Mouse (Mus musculus) mammary gland, adult 2 months (tissue): Measurements from ENCODE around the gene Suox. TPM values are rescaled to one million over a fixed set of nuclear protein-coding genes. Genes with fewer than 3 reads are reported as not detected.

Experiments
- polyA plus RNA-seq: library from polyadenylated mRNA; depleted of rRNA; stranded (reverse); fragments of >200 nt; gene quantifications from 2 replicates; pipeline ENCODE4 v1.2.3, GENCODE M21; 2012; ENCODE audit warnings: low replicate concordance; rRNA removed

The Suox gene
- polyA plus RNA-seq: 15.0 and 36.9 TPM in 2 replicates

GRCm38 (mm10) chr10:128673763-128674468 is at the start of gene Suox:
Gene Suox, minus strand, starts transcription at chr10:128674073.

GRCm38 (mm10) chr10:128704491-128705316 is 30.8 kb upstream of the Suox start, which contains the start of gene Cdk2:
Gene Cdk2, minus strand, starts transcription at chr10:128705031.

GRCm38 (mm10) chr10:128703895-128704294 is 30.0 kb upstream of the Suox start, which contains the start of gene Pmel:
Gene Pmel, plus strand, starts transcription at chr10:128704195.

GRCm38 (mm10) chr10:128695992-128696807 is 22.3 kb upstream of the Suox start, which contains the start of gene Rab5b:
Gene Rab5b, minus strand, starts transcription at chr10:128696264.

GRCm38 (mm10) chr10:128645111-128646011 is 28.5 kb downstream of the Suox start, which contains the start of gene Ikzf4:
Gene Ikzf4, minus strand, starts transcription at chr10:128645991.

GRCm38 (mm10) chr10:128626311-128627310 is 47.3 kb downstream of the Suox start, which contains the start of gene Rps26:
Gene Rps26, minus strand, starts transcription at chr10:128626747.

Other genes with a start within 250 kb of the Suox start
- gene Smarcc2, start 214.8 kb downstream of the Suox start, polyA plus RNA-seq: 114 and 152 TPM in 2 replicates
- 431 and 667 TPM in 2 replicates for gene Myl6, start 179.9 kb downstream of the Suox start, polyA plus RNA-seq
- gene Myl6b, start 175.4 kb downstream of the Suox start, polyA plus RNA-seq: 6.0 and 6.7 TPM in 2 replicates
- gene Esyt1, start 148.2 kb downstream of the Suox start, polyA plus RNA-seq: 153 and 220 TPM in 2 replicates
- 11.5 and 20.7 TPM in 2 replicates for gene Zc3h10, start 126.3 kb downstream of the Suox start, polyA plus RNA-seq
- gene Rpl41, start 124.8 kb downstream of the Suox start, polyA plus RNA-seq: 1,017 and 1,401 TPM in 2 replicates
- gene Pa2g4, start 108.1 kb downstream of the Suox start, polyA plus RNA-seq: 13.1 and 25.5 TPM in 2 replicates
- 18.4 and 23.2 TPM in 2 replicates for gene Erbb3, start 84.4 kb downstream of the Suox start, polyA plus RNA-seq
- 680 and 886 TPM in 2 replicates for gene Rps26, start 47.3 kb downstream of the Suox start, polyA plus RNA-seq
- gene Ikzf4, start 28.1 kb downstream of the Suox start, polyA plus RNA-seq: 3.6 and 4.9 TPM in 2 replicates
- 65.8 and 127 TPM in 2 replicates for gene Rab5b, start 22.2 kb upstream of the Suox start, polyA plus RNA-seq
- gene Pmel, start 30.1 kb upstream of the Suox start, polyA plus RNA-seq: 1.0 and 2.3 TPM in 2 replicates
- gene Cdk2, start 31.0 kb upstream of the Suox start, polyA plus RNA-seq: 18.0 and 31.1 TPM in 2 replicates
- gene Dgka, start 70.8 kb upstream of the Suox start, polyA plus RNA-seq: 113 and 118 TPM in 2 replicates
- 21.3 and 30.1 TPM in 2 replicates for gene Pym1, start 73.8 kb upstream of the Suox start, polyA plus RNA-seq
- 27.6 and 57.1 TPM in 2 replicates for gene Mmp19, start 116.8 kb upstream of the Suox start, polyA plus RNA-seq
- 11.9 and 12.7 TPM in 2 replicates for gene Dnajc14, start 130.0 kb upstream of the Suox start, polyA plus RNA-seq
- gene Tmem198b, start 130.3 kb upstream of the Suox start, polyA plus RNA-seq: 26.8 and 30.4 TPM in 2 replicates
- 3.2 and 13.4 TPM in 2 replicates for gene Sarnp, start 143.3 kb upstream of the Suox start, polyA plus RNA-seq
- gene Ormdl2, start 147.6 kb upstream of the Suox start, polyA plus RNA-seq: 33.3 and 73.8 TPM in 2 replicates
- 3.6 and 4.9 TPM in 2 replicates for gene Gdf11, start 217.6 kb upstream of the Suox start, polyA plus RNA-seq
- 91.7 and 140 TPM in 2 replicates for gene Cd63, start 226.9 kb upstream of the Suox start, polyA plus RNA-seq
- 36.7 and 39.7 TPM in 2 replicates for gene Rdh5, start 248.8 kb upstream of the Suox start, polyA plus RNA-seq
- 183 and 190 TPM in 2 replicates for gene Bloc1s1, start 250.0 kb upstream of the Suox start, polyA plus RNA-seq